Mouse (Mus musculus) lung, postnatal 0 days (tissue): ENCODE results near the gene Xrcc2.

Experiments
- CTCF ChIP-seq: IDR thresholded peaks from 2 replicates; pipeline ENCODE4 v1.5.1; 2016; ENCODE audit warnings: antibody characterized with exemption, mild to moderate bottlenecking
- EP300 ChIP-seq: IDR thresholded peaks from 2 replicates; pipeline ENCODE4 v1.6.1; 2016; ENCODE audit warnings: antibody characterized with exemption, mild to moderate bottlenecking, control low read depth

GRCm38 (mm10) chr5:25696256-25696655 is 9.4 kb downstream of the Xrcc2 start:
- no peak for TF ChIP-seq EP300
- no peak for TF ChIP-seq CTCF
